Mouse (Mus musculus): ENCODE measurements around the gene Def8.

GRCm38 (mm10) chr8:123453291-123453690 is 30.0 kb downstream of the Def8 start:
- TF ChIP-seq POLR2A (IDR thresholded peaks at IDR 0.05; ENCODE audit: extremely low read depth, insufficient read depth, low read length): no peak
- TF ChIP-seq CTCF (IDR thresholded peaks at IDR 0.05; ENCODE audit: low read depth, low read length): no peak

Data from liver, adult 2 months (tissue).